Mouse (Mus musculus) Muller cell, postnatal 12 days (primary cell): ENCODE measurements around the gene Sub1.
A peak's percentile ranks its signal among the peaks of the same experiment; 100 is the strongest.

Source experiments
- DNase-seq: peaks from one replicate; pipeline ENCODE4 v3.0.0-alpha.2; 2015; ENCODE audit errors: inconsistent ontology term

The Sub1 gene

GRCm38 (mm10) chr15:11996883-11997282 is at the start of gene Sub1:
Gene Sub1 (minus strand): TSS chr15:11996983.
- no peak for DNase-seq

GRCm38 (mm10) chr15:12040407-12040710 is 43.6 kb upstream of the Sub1 start:
- DNase-seq: no peak

GRCm38 (mm10) chr15:12039671-12040406 is 43.1 kb upstream of the Sub1 start:
- DNase-seq: no peak

- no peak for DNase-seq
Observed at GRCm38 (mm10) chr15:12039256-12039655, 42.5 kb upstream of the Sub1 start.

GRCm38 (mm10) chr15:12037866-12038625 is 41.3 kb upstream of the Sub1 start:
- no peak for DNase-seq

- peak; percentile 1 for DNase-seq
Observed at GRCm38 (mm10) chr15:12037217-12037616, 40.4 kb upstream of the Sub1 start.

GRCm38 (mm10) chr15:12036675-12037074 is 39.9 kb upstream of the Sub1 start:
- no peak for DNase-seq

GRCm38 (mm10) chr15:12034317-12034716 is 37.5 kb upstream of the Sub1 start:
- no peak for DNase-seq

GRCm38 (mm10) chr15:12033155-12033554 is 36.4 kb upstream of the Sub1 start:
- no peak for DNase-seq

- DNase-seq: no peak
Observed at GRCm38 (mm10) chr15:12032512-12032911, 35.7 kb upstream of the Sub1 start.

- DNase-seq: no peak
Observed at GRCm38 (mm10) chr15:12031861-12032260, 35.1 kb upstream of the Sub1 start.

- peak; percentile 9 for DNase-seq
Observed at GRCm38 (mm10) chr15:12030221-12030620, 33.4 kb upstream of the Sub1 start.

GRCm38 (mm10) chr15:12027807-12028206 is 31.0 kb upstream of the Sub1 start:
- DNase-seq: no peak

- no peak for DNase-seq
Observed at GRCm38 (mm10) chr15:12026932-12027450, 30.2 kb upstream of the Sub1 start.

- DNase-seq: no peak
Observed at GRCm38 (mm10) chr15:12026026-12026425, 29.2 kb upstream of the Sub1 start.

GRCm38 (mm10) chr15:12025341-12025740 is 28.6 kb upstream of the Sub1 start:
- no peak for DNase-seq

- DNase-seq: no peak
Observed at GRCm38 (mm10) chr15:12024791-12025268, 28.0 kb upstream of the Sub1 start.

GRCm38 (mm10) chr15:12019443-12019842 is 22.7 kb upstream of the Sub1 start:
- no peak for DNase-seq

GRCm38 (mm10) chr15:12018428-12018757 is 21.6 kb upstream of the Sub1 start:
- DNase-seq: no peak

GRCm38 (mm10) chr15:12017700-12018427 is 21.1 kb upstream of the Sub1 start:
- DNase-seq: no peak

GRCm38 (mm10) chr15:12014197-12014905 is 17.6 kb upstream of the Sub1 start:
- DNase-seq: no peak
